Mouse (Mus musculus): Measurements from ENCODE around the gene Brca1. TPM values are rescaled to one million over a fixed set of nuclear protein-coding genes. Genes with fewer than 3 reads are reported as not detected.
"Not testable (repeated sequence)": the region's sequence is repeated elsewhere in the genome, so short reads cannot be mapped to it uniquely, and the experiment has no call there.

Gene Brca1
- polyA plus RNA-seq, 1 experiment from 2014 or later = 24.3 TPM

- ATAC-seq (ENCODE audit: low FRiP score); H3K9me3 ChIP-seq; H3K27ac ChIP-seq; H3K9ac ChIP-seq; H3K27me3 ChIP-seq: not testable (repeated sequence)
- Histone ChIP-seq H3K36me3 (replicated peaks) (peaks cover 11% of the 10 kb centered on the region), H3K4me3 (replicated peaks) (peak overlapping the region; percentile 83), H3K4me1 (peaks cover 75% of the 10 kb centered on the region), H3K4me2 (peak overlapping the region; percentile 88)
- 57% methylated on average over 5 of the region's 5 CpGs for WGBS
Observed at GRCm38 (mm10) chr11:101466552-101466950, 85.2 kb downstream of the Brca1 start.

- Histone ChIP-seq H3K4me2 (peak within 1 kb of the TSS; percentile 88), H3K36me3 (replicated peaks) (peaks cover 16% of the 10 kb centered on the region), H3K9me3 (no peaks in the 10 kb centered on the region), H3K27me3 (peaks cover 9% of the 10 kb centered on the region; the same call in 1 of the 2 replicates), H3K4me3 (replicated peaks) (peak within 1 kb of the TSS; percentile 83), H3K27ac (peak within 1 kb of the TSS; percentile 88), H3K9ac (peak within 1 kb of the TSS; percentile 75), H3K4me1 (peaks cover 69% of the 10 kb centered on the region)
- WGBS = 2% methylated on average over 60 of the region's 60 CpGs
- ATAC-seq (ENCODE audit: low FRiP score) = peak; percentile 66
Observed at GRCm38 (mm10) chr11:101465869-101466551, 85.7 kb downstream of the Brca1 start, which contains the start of gene Vat1. Gene Vat1 (minus strand): TSS chr11:101466230.

DNA sequence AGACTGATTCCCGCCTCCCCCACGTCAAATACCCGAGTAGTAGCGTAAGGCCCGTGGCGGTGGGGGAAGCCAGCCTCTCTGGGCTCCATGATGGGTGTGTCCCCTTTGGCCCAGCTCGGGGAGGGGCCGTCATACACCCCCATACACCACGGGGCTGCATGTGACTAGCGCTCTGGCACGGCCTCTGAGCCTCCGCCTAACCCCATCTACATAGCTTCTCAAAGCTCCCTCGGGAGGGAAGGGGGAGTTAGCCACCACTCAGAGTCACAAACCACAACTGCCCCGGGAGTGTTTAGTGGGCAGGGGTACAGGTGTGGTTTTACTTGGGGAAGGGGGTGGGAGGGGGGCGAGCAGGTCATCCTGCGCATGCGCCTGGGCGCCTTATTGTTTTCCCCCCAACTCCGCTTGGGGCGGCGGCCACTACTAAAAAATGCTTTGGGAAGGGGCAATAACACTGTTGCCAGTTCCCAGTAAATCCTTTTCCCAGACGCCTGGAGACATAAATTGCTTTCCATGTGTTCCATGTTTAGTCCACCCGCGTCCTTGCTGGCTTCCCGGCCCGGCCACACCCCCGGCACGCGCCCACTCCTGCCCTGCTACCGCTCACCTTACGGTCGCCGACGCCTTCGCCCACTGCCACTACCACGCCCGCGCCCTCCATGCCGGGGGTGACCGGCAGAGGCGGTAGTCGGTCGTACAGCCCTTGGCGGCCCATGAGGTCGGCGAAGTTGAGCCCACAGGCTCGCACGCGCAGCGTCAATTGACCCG, 86.5 kb downstream of the Brca1 start:
- under 1% methylated on average over 49 of the region's 51 CpGs for WGBS
- Histone ChIP-seq H3K4me2 (peak overlapping the region; percentile 88), H3K9me3 (no peaks in the 10 kb centered on the region), H3K9ac (peak overlapping the region; percentile 75), H3K4me1 (peaks cover 64% of the 10 kb centered on the region), H3K27me3 (peaks cover 9% of the 10 kb centered on the region; the same call in 1 of the 2 replicates), H3K36me3 (replicated peaks) (peaks cover 22% of the 10 kb centered on the region), H3K4me3 (replicated peaks) (peak overlapping the region; percentile 83), H3K27ac (peak overlapping the region; percentile 88)
- ATAC-seq (ENCODE audit: low FRiP score) = peak; percentile 27

DNA sequence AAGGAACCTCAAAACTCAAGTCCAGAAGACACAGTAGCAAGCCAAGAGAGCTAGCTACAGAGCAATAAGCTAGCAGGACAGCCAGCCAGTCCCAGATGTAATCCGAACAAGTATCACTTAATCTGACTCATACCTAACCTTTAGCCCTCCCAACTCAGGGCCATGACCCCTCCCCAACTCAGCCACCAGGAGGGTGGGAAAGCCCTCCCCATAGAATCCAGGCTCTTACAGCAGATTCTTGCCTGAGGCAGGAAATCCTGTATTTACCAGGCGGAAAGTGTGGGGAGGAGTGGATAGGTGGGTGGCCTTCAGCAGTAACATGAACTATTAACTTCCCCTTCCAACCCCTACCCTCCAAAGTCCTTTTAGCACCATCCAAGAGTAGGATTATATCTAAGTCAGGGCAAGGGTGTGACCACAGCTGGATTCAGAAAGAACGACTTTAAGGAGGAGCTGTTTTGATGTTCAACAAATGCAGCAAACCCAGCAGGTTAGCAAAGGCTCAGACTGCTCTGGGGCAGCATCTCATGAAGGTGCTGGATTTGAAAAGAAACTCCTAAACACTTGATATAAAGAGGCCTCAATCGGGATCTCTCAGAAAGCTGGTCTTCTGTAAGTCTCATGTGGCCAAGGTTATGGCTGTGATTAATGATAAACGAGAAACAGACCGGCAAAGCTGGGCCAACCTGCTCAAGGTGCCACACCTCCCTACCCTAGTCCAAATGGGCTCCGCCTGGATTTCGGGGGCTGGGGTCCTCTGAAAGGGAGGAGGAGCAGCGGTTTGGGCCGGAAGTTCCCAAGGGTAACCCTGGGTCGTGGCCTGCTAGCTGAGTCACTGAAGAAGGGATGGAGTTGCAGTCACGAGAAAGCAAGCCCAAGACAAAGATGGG, 87.3 kb downstream of the Brca1 start, which contains the start of gene Rnd2:
TSS of gene Rnd2 (plus strand) at position 789 of the 890 bp plus-strand sequence.
- H3K36me3 ChIP-seq (replicated peaks) = peaks cover 30% of the 10 kb centered on the region
- peak within 1 kb of the TSS; percentile 88 for H3K4me2 ChIP-seq
- no peak for ATAC-seq (ENCODE audit: low FRiP score)
- H3K9me3 ChIP-seq = no peaks in the 10 kb centered on the region
- peaks cover 62% of the 10 kb centered on the region for H3K4me1 ChIP-seq
- WGBS = 17% methylated on average over 12 of the region's 12 CpGs
- peaks cover 9% of the 10 kb centered on the region; the same call in 1 of the 2 replicates for H3K27me3 ChIP-seq
- peak within 1 kb of the TSS; percentile 88 for H3K27ac ChIP-seq
- H3K4me3 ChIP-seq (replicated peaks) = peak within 1 kb of the TSS; percentile 83
- H3K9ac ChIP-seq = peak within 1 kb of the TSS; percentile 75

- H3K4me3 ChIP-seq (replicated peaks) = peak overlapping the region; percentile 83
- H3K27me3 ChIP-seq = peaks cover 9% of the 10 kb centered on the region; the same call in 1 of the 2 replicates
- peak overlapping the region; percentile 25; the same call in 1 of the 2 replicates for H3K9ac ChIP-seq
- peak; percentile 61; the same call in 1 of the 2 replicates for ATAC-seq (ENCODE audit: low FRiP score)
- H3K36me3 ChIP-seq (replicated peaks) = peaks cover 46% of the 10 kb centered on the region
- H3K9me3 ChIP-seq = no peaks in the 10 kb centered on the region
- peak overlapping the region; percentile 88 for H3K4me2 ChIP-seq
- peak overlapping the region; percentile 36; the same call in 1 of the 2 replicates for H3K27ac ChIP-seq
- peaks cover 54% of the 10 kb centered on the region for H3K4me1 ChIP-seq
- WGBS = 40% methylated on average over 13 of the region's 13 CpGs
Observed at GRCm38 (mm10) chr11:101462583-101463440, 88.9 kb downstream of the Brca1 start.

GRCm38 (mm10) chr11:101462141-101462540, 89.6 kb downstream of the Brca1 start:
- H3K4me3 ChIP-seq (replicated peaks) = no peak overlapping the region
- H3K4me1 ChIP-seq = peaks cover 48% of the 10 kb centered on the region
- H3K27me3 ChIP-seq = peaks cover 9% of the 10 kb centered on the region; the same call in 1 of the 2 replicates
- no peaks in the 10 kb centered on the region for H3K9me3 ChIP-seq
- H3K4me2 ChIP-seq = peak overlapping the region; percentile 88
- peak overlapping the region; percentile 25; the same call in 1 of the 2 replicates for H3K9ac ChIP-seq
- peak overlapping the region; percentile 36; the same call in 1 of the 2 replicates for H3K27ac ChIP-seq
- 78% methylated on average over 14 of the region's 14 CpGs for WGBS
- ATAC-seq (ENCODE audit: low FRiP score) = 0 out of 2 replicates have a peak, but pooled peaks have one; percentile 1
- peaks cover 48% of the 10 kb centered on the region for H3K36me3 ChIP-seq (replicated peaks)

GRCm38 (mm10) chr11:101460321-101460720, 91.4 kb downstream of the Brca1 start:
- Histone ChIP-seq H3K9ac (no peak overlapping the region), H3K27me3 (peaks cover 5% of the 10 kb centered on the region; the same call in 1 of the 2 replicates), H3K9me3 (no peaks in the 10 kb centered on the region), H3K4me2 (no peak overlapping the region), H3K36me3 (replicated peaks) (peaks cover 49% of the 10 kb centered on the region), H3K4me3 (replicated peaks) (no peak overlapping the region), H3K4me1 (peaks cover 39% of the 10 kb centered on the region), H3K27ac (no peak overlapping the region)
- no peak for ATAC-seq (ENCODE audit: low FRiP score)
- WGBS = 90% methylated on average over 15 of the region's 15 CpGs

- Histone ChIP-seq H3K27ac (no peak overlapping the region), H3K9me3 (no peaks in the 10 kb centered on the region), H3K4me3 (replicated peaks) (no peak overlapping the region), H3K4me1 (peaks cover 38% of the 10 kb centered on the region), H3K27me3 (peaks cover under 1% of the 10 kb centered on the region; the same call in 1 of the 2 replicates), H3K36me3 (replicated peaks) (peaks cover 49% of the 10 kb centered on the region), H3K4me2 (no peak overlapping the region), H3K9ac (no peak overlapping the region)
- WGBS = 39% methylated on average over 4 of the region's 6 CpGs
- no peak for ATAC-seq (ENCODE audit: low FRiP score)
Observed at GRCm38 (mm10) chr11:101459716-101460115, 92.0 kb downstream of the Brca1 start.

DNA sequence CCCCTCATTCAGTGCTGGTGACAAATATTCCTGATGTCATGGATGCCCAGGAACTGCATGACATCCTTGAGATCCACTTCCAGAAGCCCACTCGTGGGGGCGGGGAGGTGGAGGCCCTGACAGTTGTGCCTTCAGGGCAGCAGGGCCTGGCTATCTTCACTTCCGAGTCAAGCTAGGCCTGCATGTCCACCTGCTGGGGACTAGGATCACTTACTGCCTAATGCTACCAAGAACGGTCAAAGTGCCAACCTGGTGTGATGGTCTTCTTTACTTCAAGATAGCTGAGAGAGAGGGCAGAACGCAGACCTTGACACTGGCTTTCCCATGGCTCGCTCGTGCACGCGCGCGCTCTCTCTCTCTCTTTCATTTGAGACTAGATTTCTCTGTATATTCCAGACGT, 93.5 kb downstream of the Brca1 start:
- no peak for ATAC-seq (ENCODE audit: low FRiP score)
- H3K9me3 ChIP-seq = no peaks in the 10 kb centered on the region
- peaks cover 27% of the 10 kb centered on the region for H3K4me1 ChIP-seq
- peaks cover 49% of the 10 kb centered on the region for H3K36me3 ChIP-seq (replicated peaks)
- H3K9ac ChIP-seq = no peak overlapping the region
- H3K4me3 ChIP-seq (replicated peaks) = no peak overlapping the region
- 87% methylated on average over 12 of the region's 12 CpGs for whole genome bisulfite sequencing
- H3K27ac ChIP-seq = no peak overlapping the region
- no peak overlapping the region for H3K4me2 ChIP-seq
- H3K27me3 ChIP-seq = no peaks in the 10 kb centered on the region

DNA sequence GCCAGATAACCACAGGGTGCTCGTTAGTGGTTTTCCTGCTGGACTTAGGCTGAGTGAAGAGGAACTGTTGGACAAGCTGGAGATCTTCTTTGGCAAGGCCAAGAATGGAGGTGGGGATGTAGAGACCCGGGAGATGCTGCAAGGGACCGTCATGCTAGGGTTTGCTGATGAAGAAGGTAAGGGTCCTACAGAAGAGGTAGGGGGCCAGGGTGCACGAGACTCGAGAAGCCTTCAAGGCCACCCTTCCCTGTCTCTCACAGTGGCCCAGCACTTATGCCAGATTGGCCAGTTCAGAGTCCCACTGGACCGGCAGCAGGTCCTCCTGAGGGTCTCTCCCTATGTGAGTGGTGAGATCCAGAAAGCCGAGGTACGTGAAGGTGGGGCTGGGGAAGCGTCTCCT, 94.1 kb downstream of the Brca1 start:
- peaks cover 49% of the 10 kb centered on the region for H3K36me3 ChIP-seq (replicated peaks)
- 92% methylated on average over 9 of the region's 9 CpGs for WGBS
- no peak overlapping the region for H3K4me2 ChIP-seq
- no peak for ATAC-seq (ENCODE audit: low FRiP score)
- H3K27me3 ChIP-seq = no peaks in the 10 kb centered on the region
- no peak overlapping the region for H3K27ac ChIP-seq
- no peak overlapping the region for H3K9ac ChIP-seq
- no peaks in the 10 kb centered on the region for H3K9me3 ChIP-seq
- peaks cover 21% of the 10 kb centered on the region for H3K4me1 ChIP-seq
- no peak overlapping the region for H3K4me3 ChIP-seq (replicated peaks)

GRCm38 (mm10) chr11:101455627-101456026, 96.1 kb downstream of the Brca1 start:
- Histone ChIP-seq H3K4me3 (replicated peaks) (no peak overlapping the region), H3K4me2 (no peak overlapping the region), H3K27me3 (no peaks in the 10 kb centered on the region), H3K9ac (no peak overlapping the region), H3K36me3 (replicated peaks) (peaks cover 31% of the 10 kb centered on the region), H3K27ac (no peak overlapping the region), H3K4me1 (peaks cover 13% of the 10 kb centered on the region), H3K9me3 (no peaks in the 10 kb centered on the region)
- 94% methylated on average over 7 of the region's 7 CpGs for WGBS
- no peak for ATAC-seq (ENCODE audit: low FRiP score)
